Mouse (Mus musculus) kidney, adult 2 months (tissue): ENCODE measurements around the gene Cib3. TPM values are rescaled to one million over a fixed set of nuclear protein-coding genes. Genes with fewer than 3 reads are reported as not detected.

Experiments used
- DNase-seq: peaks from one replicate; pipeline ENCODE4 v3.0.0; 2021
- H3K27ac ChIP-seq: fragments of 200-500 bp; 2 replicates; pipeline ENCODE4 v1.5.1; 2012; ENCODE audit warnings: low read depth, low read length, control low read depth, inconsistent platforms; ENCODE audit not compliant: insufficient read depth
- H3K27me3 ChIP-seq: fragments of 200-500 bp; replicated peaks from 2 replicates; pipeline ENCODE4 v1.6.1; 2012; ENCODE audit warnings: mild to moderate bottlenecking, moderate library complexity, low read length, inconsistent platforms; ENCODE audit not compliant: control insufficient read depth, insufficient read depth
- H3K36me3 ChIP-seq: fragments of 200-500 bp; 2 replicates; pipeline ENCODE4 v1.6.1; 2012; ENCODE audit warnings: mild to moderate bottlenecking, moderate library complexity, low read length, inconsistent platforms; ENCODE audit not compliant: control insufficient read depth, insufficient read depth
- H3K4me1 ChIP-seq: fragments of 200-500 bp; 2 replicates; pipeline ENCODE4 v1.6.1; 2011; ENCODE audit warnings: low read length; ENCODE audit not compliant: control insufficient read depth, insufficient read depth
- H3K4me3 ChIP-seq: fragments of 200-500 bp; 2 replicates; pipeline ENCODE4 v1.5.1; 2011; ENCODE audit warnings: mild to moderate bottlenecking, low read depth, low read length, control low read depth; ENCODE audit not compliant: insufficient read depth
- CTCF ChIP-seq: fragments of 200-500 bp; conservative IDR thresholded peaks from 2 replicates; pipeline ENCODE4 v1.5.1; 2011; ENCODE audit warnings: low read depth, mild to moderate bottlenecking, control low read depth, low read length, moderate library complexity, mixed read lengths; ENCODE audit not compliant: insufficient read depth, insufficient read length
- POLR2A ChIP-seq: fragments of 200-500 bp; IDR thresholded peaks from one replicate; pipeline ENCODE4 v1.6.1; 2011; ENCODE audit warnings: low read depth, low read length, control low read depth
- WGBS: fragments of 180-500 bp; shearing (Covaris S2); methylation state at CpG from one replicate; pipeline ENCODE4 v1.1.7; 2018; 5-methylcytosine and 5-hydroxymethylcytosine counted together
- polyA plus RNA-seq: library from polyadenylated mRNA; depleted of rRNA; stranded (reverse); fragments of >200 nt; gene quantifications from 2 replicates; pipeline ENCODE4 v1.2.3, GENCODE M21; 2012

Gene Cib3
- polyA plus RNA-seq, 1 experiment, result not detected

DNA sequence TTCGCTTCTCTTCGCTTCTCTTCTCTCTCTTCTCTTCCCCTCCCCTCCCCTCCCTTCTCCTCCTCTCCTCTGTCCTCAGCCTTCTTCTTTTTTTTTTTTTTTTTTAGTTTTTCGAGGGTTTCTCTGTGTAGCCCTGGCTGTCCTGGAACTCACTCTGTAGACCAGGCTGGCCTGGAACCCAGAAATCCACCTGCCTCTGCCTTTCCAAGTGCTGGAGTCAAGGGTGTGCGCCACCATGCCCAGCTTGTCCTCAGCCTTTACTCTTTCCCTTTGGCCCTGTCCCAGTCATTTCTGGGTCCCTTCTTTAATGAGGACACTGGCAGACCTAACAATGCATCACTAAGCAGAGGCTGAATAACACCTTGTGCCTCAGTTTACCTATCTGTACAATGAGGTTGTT lies 899 bp upstream of the Cib3 start, which contains the start of gene Gm11034:
Gm11034 (minus strand) TSS at position 101 of the 400 bp plus-strand sequence.
- TF ChIP-seq CTCF (no peak), POLR2A (no peak)
- Histone ChIP-seq H3K36me3 (no peaks in the 10 kb centered on the region), H3K4me3 (no peak within 1 kb of the TSS), H3K4me1 (no peaks in the 10 kb centered on the region), H3K27ac (no peak within 1 kb of the TSS), H3K27me3 (no peaks in the 10 kb centered on the region)
- WGBS, result 80% methylated on average over 4 of the region's 4 CpGs
- no peak for DNase-seq

DNA sequence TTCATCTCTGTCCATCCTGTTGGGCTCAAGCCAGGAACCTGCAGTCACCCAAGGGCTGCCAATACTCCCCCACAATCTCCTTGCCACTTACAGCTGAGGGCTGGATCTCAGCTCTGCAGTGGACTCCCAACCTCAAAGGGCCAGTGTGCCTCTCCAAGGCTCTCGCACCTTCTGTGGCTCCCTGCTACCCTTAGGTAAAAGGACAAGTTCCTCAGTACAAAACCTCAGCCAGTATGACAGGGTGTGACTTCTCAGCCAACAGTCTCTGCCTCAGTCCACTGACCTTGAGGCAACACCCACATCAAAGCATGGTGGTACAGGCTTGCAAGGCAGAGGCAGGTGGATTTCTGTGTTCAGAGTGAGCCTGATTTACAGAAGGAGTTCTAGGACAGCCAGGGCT lies 791 bp downstream of the Cib3 start:
- no peak overlapping the region for H3K4me3 ChIP-seq
- no peak for TF ChIP-seq POLR2A
- TF ChIP-seq CTCF, result no peak
- 81% methylated on average over 1 of the region's 1 CpGs for WGBS
- H3K27me3 ChIP-seq, result no peaks in the 10 kb centered on the region
- DNase-seq, result no peak
- H3K4me1 ChIP-seq, result no peaks in the 10 kb centered on the region
- H3K27ac ChIP-seq, result no peak overlapping the region
- no peaks in the 10 kb centered on the region for H3K36me3 ChIP-seq

DNA sequence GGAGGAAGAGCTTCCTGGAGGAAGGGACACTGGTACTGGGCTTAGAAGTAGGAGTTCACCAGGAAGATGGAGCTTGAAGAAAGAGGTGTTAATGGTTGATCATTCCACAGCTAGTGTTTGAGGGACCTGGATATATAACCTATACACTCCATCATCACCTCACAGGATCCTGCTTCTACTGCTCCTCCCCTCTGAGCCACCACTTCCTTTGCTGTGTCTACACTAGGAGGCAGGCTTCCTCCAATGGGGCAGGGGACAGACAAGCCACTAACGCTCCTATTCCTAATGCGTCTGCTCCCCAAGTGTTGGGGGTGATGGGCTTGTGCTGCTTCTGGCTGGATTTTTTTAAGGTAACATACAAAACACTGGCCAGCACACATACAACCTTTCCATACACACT lies 1.9 kb downstream of the Cib3 start:
- Histone ChIP-seq H3K4me3 (no peak overlapping the region), H3K36me3 (no peaks in the 10 kb centered on the region), H3K27ac (no peak overlapping the region), H3K27me3 (no peaks in the 10 kb centered on the region), H3K4me1 (no peaks in the 10 kb centered on the region)
- DNase-seq, result no peak
- no peak for TF ChIP-seq POLR2A
- no peak for TF ChIP-seq CTCF
- WGBS, result 70% methylated on average over 2 of the region's 2 CpGs

DNA sequence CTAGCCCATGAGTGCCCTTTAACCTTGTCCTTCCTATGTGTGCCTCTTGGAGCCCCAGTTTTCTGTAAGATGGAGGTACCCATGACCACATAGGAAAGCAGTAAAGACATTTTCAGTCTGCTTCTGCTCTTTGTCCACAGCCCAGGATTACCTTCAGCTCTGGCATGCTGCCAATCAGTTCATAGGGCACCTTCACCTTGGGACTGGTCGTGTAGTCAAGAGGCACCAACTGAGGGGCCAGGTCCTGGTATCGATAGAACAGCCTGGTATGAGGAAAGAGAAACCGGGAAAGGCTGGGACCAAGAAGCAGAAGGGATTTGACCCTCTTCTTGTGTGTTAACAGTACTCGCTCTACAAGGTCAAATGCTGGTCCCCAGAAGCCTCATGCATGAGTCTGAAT lies 2.4 kb downstream of the Cib3 start:
- no peak overlapping the region for H3K4me3 ChIP-seq
- no peak overlapping the region for H3K27ac ChIP-seq
- H3K4me1 ChIP-seq, result no peaks in the 10 kb centered on the region
- 66% methylated on average over 4 of the region's 4 CpGs for WGBS
- TF ChIP-seq POLR2A, result no peak
- no peak for TF ChIP-seq CTCF
- peak; percentile 16 for DNase-seq
- H3K36me3 ChIP-seq, result no peaks in the 10 kb centered on the region
- H3K27me3 ChIP-seq, result no peaks in the 10 kb centered on the region

DNA sequence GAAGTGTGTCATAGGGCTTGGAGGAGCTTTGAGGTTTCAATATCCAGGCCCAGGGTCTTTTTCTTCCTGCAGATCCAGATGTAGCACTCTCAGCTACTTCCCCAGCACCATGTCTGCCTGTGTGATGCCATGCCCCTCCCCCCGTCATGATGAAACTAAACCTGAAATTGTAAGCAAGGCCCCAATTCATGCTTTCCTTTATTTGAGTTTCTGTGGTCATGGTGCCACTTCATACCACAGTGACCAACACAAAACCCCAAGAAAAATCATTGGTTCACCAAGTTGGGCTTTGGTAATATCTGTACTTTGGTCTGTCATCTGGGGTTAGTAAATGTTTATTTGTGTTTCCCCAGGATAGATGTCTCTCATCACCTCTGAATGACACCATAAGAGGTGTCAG lies 4.1 kb downstream of the Cib3 start:
- H3K27me3 ChIP-seq, result no peaks in the 10 kb centered on the region
- 78% methylated on average over 1 of the region's 1 CpGs for WGBS
- H3K4me1 ChIP-seq, result no peaks in the 10 kb centered on the region
- TF ChIP-seq CTCF (no peak), POLR2A (no peak)
- H3K27ac ChIP-seq, result no peak overlapping the region
- DNase-seq, result no peak
- H3K4me3 ChIP-seq, result no peak overlapping the region
- no peaks in the 10 kb centered on the region for H3K36me3 ChIP-seq

DNA sequence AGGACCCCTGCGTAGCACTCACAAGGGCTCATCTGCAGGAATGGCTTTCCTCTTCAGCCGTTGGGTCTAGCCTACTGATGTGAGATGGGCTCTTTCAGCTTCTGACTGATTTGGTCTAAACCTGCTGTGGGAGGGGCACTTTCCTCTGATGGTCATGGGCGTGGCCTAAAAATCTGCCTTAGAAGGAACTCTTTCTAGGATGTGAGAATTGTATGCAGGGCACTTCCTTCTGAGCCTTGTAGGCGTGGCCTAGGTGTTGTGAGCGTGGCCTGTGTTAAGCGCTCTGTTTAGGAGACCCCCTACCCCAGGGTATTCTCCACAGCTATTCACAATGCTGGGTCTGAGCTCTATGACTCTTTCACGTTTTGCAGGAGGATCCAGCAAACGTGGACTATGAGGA lies 14.6 kb downstream of the Cib3 start:
- 68% methylated on average over 8 of the region's 8 CpGs for WGBS
- H3K27ac ChIP-seq, result no peak overlapping the region
- H3K4me3 ChIP-seq, result no peak overlapping the region
- no peaks in the 10 kb centered on the region for H3K4me1 ChIP-seq
- TF ChIP-seq CTCF (no peak), POLR2A (no peak)
- no peak for DNase-seq
- no peaks in the 10 kb centered on the region for H3K27me3 ChIP-seq
- H3K36me3 ChIP-seq, result no peaks in the 10 kb centered on the region

DNA sequence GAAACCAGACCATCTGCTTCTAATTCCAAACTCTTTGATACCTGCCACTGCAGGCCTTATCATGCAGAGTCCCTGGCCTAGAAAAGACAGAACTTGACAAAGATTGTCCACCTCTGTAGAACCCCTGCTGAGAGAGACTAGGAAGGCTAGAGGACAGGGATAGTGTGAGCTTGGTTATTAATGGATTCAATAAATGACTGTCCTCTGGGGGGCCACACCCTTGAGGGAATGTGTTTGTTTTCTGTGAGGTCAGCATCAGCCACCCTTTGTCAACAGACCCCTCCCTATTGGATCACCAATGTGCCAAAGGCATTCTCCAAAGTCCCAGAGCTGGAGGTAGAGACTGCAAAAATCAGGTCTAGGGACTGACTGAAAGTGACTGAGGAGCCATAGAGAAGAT lies 20.6 kb downstream of the Cib3 start:
- no peaks in the 10 kb centered on the region for H3K36me3 ChIP-seq
- no peaks in the 10 kb centered on the region for H3K27me3 ChIP-seq
- DNase-seq, result no peak
- no peaks in the 10 kb centered on the region for H3K4me1 ChIP-seq
- H3K4me3 ChIP-seq, result no peak overlapping the region
- TF ChIP-seq CTCF, result no peak
- TF ChIP-seq POLR2A, result no peak
- H3K27ac ChIP-seq, result no peak overlapping the region

DNA sequence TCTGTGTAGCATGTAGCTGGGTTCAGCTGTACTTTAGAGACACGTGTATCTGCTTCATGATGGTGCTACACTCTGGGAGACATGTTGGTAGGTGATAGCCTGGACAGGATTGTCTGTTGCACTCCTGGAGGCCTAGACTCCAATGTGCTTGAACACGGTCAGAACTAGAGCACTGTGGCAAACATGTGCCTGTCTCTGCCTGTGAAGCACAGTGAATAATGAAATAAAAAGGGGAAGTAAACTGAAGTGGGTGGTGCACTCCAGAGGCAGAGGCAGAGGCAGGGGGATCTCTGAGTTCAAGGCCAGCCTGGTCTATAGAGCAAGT lies 22.5 kb downstream of the Cib3 start:
- 85% methylated on average over 2 of the region's 2 CpGs for WGBS
- Histone ChIP-seq H3K36me3 (no peaks in the 10 kb centered on the region), H3K4me1 (no peaks in the 10 kb centered on the region), H3K27ac (no peak overlapping the region), H3K27me3 (no peaks in the 10 kb centered on the region), H3K4me3 (no peak overlapping the region)
- DNase-seq, result no peak
- TF ChIP-seq POLR2A, result no peak
- TF ChIP-seq CTCF, result no peak
